Mouse (Mus musculus): ENCODE data around the gene Apba3. TPM values are rescaled to one million over a fixed set of nuclear protein-coding genes. Genes with fewer than 3 reads are reported as not detected.

The Apba3 gene
- polyA plus RNA-seq, 1 experiment from 2014 or later = 88.7 TPM

DNA sequence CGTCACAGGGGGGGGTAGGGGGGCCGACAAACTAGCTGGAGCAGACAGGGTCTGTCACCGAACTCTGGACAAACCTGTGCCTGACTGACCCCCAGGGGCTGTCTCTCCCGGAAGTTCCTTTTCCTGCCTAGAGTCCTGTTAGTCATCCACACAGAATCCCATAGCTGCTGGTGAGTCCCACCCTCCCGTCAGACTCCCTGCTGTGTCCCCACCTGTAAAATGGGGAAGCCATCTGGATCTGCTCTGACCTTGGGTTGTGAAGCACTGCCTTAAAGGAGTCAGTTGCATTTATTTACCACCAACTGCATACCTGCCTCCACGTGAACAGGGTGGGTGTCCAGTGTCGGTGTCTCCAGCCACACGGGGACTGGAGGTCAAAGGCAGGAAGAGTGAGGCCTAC is 27.7 kb downstream of the Apba3 start:
- Histone ChIP-seq H3K9ac (replicated peaks; ENCODE audit: low read length) (peak overlapping the region; percentile 87), H3K27me3 (ENCODE audit: insufficient read depth, low read length) (peaks cover 20% of the 10 kb centered on the region; the same call in 1 of the 2 replicates), H3K4me1 (ENCODE audit: insufficient read depth, low read length) (peaks cover 46% of the 10 kb centered on the region), H3K4me3 (ENCODE audit: low read length) (peak overlapping the region; percentile 94), H3K9me3 (ENCODE audit: low read length) (no peaks in the 10 kb centered on the region), H3K4me2 (replicated peaks; ENCODE audit: low read depth, low read length) (peak overlapping the region; percentile 93), H3K27ac (ENCODE audit: low read length) (no peak overlapping the region), H3K36me3 (ENCODE audit: insufficient read depth, low read length) (no peaks in the 10 kb centered on the region)
- ATAC-seq (ENCODE audit: low FRiP score, low TSS enrichment) = no peak
- whole genome bisulfite sequencing = 26% methylated on average over 8 of the region's 8 CpGs

DNA sequence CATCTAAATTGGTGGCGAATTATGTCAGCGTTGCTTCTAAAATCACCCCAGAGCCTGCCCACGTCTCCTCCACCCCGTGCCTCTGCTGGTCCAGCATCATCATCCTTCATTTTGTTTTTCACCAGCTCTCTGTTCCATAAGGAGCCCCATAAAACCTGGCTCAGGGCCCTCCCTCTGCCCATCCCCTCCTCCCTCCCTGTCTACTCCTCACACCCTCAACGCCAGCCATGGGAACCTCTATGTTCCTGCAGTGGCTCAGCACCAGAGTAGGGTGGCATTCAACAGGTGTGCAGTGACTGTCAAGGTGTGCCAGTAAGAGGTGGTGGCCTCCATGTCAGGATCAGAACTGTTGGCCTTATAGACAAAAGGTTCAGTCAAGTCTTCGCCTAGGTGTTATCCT is 28.4 kb downstream of the Apba3 start:
- H3K4me3 ChIP-seq (ENCODE audit: low read length) = no peak overlapping the region
- peaks cover 15% of the 10 kb centered on the region; the same call in 1 of the 2 replicates for H3K27me3 ChIP-seq (ENCODE audit: insufficient read depth, low read length)
- ATAC-seq (ENCODE audit: low FRiP score, low TSS enrichment) = no peak
- 88% methylated on average over 6 of the region's 6 CpGs for WGBS
- peaks cover 51% of the 10 kb centered on the region for H3K4me1 ChIP-seq (ENCODE audit: insufficient read depth, low read length)
- H3K9ac ChIP-seq (replicated peaks; ENCODE audit: low read length) = no peak overlapping the region
- H3K4me2 ChIP-seq (replicated peaks; ENCODE audit: low read depth, low read length) = no peak overlapping the region
- no peaks in the 10 kb centered on the region for H3K9me3 ChIP-seq (ENCODE audit: low read length)
- H3K36me3 ChIP-seq (ENCODE audit: insufficient read depth, low read length) = no peaks in the 10 kb centered on the region
- H3K27ac ChIP-seq (ENCODE audit: low read length) = no peak overlapping the region

DNA sequence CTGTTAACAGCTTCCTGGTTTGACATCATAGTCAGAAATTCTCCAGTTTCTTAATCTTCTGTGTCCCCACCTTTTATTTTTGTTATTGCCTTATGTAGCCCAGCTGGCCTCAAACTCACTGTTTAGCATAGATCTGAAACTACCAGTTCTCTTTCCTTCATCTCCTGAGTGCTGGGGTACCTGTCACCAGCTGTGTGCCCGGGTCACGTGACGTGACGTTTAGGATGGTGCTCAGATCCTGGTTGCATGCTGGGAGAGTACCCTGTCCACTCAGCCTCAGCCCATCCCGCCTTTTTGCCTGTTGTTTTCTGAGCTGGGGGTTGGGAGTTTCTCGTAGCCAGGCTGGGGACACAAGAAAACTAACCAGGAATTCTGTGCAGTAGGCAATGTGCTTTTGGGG is 30.5 kb downstream of the Apba3 start:
- peak overlapping the region; percentile 40; the same call in 1 of the 2 replicates for H3K9ac ChIP-seq (replicated peaks; ENCODE audit: low read length)
- H3K27me3 ChIP-seq (ENCODE audit: insufficient read depth, low read length) = no peaks in the 10 kb centered on the region
- 75% methylated on average over 6 of the region's 6 CpGs for WGBS
- H3K4me3 ChIP-seq (ENCODE audit: low read length) = no peak overlapping the region
- ATAC-seq (ENCODE audit: low FRiP score, low TSS enrichment) = no peak
- H3K9me3 ChIP-seq (ENCODE audit: low read length) = no peaks in the 10 kb centered on the region
- H3K4me1 ChIP-seq (ENCODE audit: insufficient read depth, low read length) = peaks cover 70% of the 10 kb centered on the region
- H3K36me3 ChIP-seq (ENCODE audit: insufficient read depth, low read length) = no peaks in the 10 kb centered on the region
- peak overlapping the region; percentile 80 for H3K27ac ChIP-seq (ENCODE audit: low read length)
- H3K4me2 ChIP-seq (replicated peaks; ENCODE audit: low read depth, low read length) = 0 out of 2 replicates have a peak overlapping the region, but pooled peaks have one; percentile 14

DNA sequence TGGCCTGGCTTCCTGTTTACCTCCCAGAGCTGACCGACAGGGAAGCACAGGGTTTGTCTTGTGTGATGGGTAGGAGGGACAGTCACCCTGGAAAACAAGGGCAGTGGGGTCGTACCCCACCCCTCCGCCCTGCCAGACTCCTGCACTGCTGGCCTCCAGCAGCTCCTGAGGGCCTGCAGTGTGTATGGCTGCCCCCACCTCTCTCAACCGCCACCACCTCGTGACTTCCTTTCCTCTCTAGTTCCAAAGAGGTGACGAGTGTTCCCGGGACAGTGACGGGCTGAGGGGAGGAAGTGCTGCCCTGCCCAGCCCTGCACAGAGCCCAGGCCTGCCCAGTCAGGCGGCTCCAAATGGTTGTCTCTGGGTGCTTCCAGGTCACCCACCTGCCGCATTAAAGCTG is 31.1 kb downstream of the Apba3 start:
- peak; percentile 43 for ATAC-seq (ENCODE audit: low FRiP score, low TSS enrichment)
- H3K9ac ChIP-seq (replicated peaks; ENCODE audit: low read length) = peak overlapping the region; percentile 40; the same call in 1 of the 2 replicates

DNA sequence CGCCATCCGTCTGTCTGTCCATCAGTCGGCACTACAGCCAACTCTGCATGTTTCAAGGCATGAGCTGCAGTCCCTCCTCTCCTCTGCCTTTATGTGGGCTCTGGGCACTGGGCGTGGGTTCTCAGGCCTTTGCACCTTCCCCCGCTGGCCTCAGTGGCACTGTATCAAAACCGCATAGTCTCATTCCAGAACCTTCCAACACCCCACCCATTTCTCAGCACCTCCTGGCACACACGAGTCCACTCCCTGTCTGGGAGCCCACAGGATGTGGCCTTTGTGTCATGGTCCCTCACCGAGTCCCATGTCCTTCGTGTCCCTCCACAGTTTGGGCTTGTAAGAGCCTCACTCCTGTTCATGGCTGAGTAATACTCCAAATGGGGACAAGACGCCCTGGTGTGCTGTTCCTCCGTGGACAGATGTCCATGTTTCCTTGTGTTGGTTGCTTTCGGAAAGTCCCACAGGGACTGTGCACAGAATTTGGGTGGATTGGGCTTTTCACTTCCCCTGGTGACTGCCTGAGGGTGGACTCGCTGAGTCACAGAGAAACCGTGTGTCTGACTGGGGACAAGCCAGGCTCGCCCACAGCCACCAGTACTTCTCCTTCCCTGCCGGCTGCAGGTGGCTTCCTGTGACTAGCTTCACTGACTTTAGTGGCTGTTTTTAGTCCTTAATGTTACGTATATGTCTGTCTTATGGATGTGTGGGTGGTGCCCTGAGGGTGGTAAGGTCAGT is 31.8 kb downstream of the Apba3 start:
- no peaks in the 10 kb centered on the region for H3K27me3 ChIP-seq (ENCODE audit: insufficient read depth, low read length)
- no peaks in the 10 kb centered on the region for H3K36me3 ChIP-seq (ENCODE audit: insufficient read depth, low read length)
- no peak overlapping the region for H3K4me2 ChIP-seq (replicated peaks; ENCODE audit: low read depth, low read length)
- no peaks in the 10 kb centered on the region for H3K9me3 ChIP-seq (ENCODE audit: low read length)
- no peak overlapping the region for H3K4me3 ChIP-seq (ENCODE audit: low read length)
- peak overlapping the region; percentile 87 for H3K27ac ChIP-seq (ENCODE audit: low read length)
- H3K9ac ChIP-seq (replicated peaks; ENCODE audit: low read length) = no peak overlapping the region
- WGBS = 88% methylated on average over 17 of the region's 17 CpGs
- H3K4me1 ChIP-seq (ENCODE audit: insufficient read depth, low read length) = peaks cover 82% of the 10 kb centered on the region
- no peak for ATAC-seq (ENCODE audit: low FRiP score, low TSS enrichment)

More for the DNA sequence above, 31.1 kb downstream of the Apba3 start:
- H3K4me1 ChIP-seq (ENCODE audit: insufficient read depth, low read length) = peaks cover 75% of the 10 kb centered on the region
- peak overlapping the region; percentile 14 for H3K4me2 ChIP-seq (replicated peaks; ENCODE audit: low read depth, low read length)
- 27% methylated on average over 9 of the region's 10 CpGs for WGBS
- no peaks in the 10 kb centered on the region for H3K27me3 ChIP-seq (ENCODE audit: insufficient read depth, low read length)
- H3K9me3 ChIP-seq (ENCODE audit: low read length) = no peaks in the 10 kb centered on the region
- peak overlapping the region; percentile 80 for H3K27ac ChIP-seq (ENCODE audit: low read length)
- H3K4me3 ChIP-seq (ENCODE audit: low read length) = no peak overlapping the region
- H3K36me3 ChIP-seq (ENCODE audit: insufficient read depth, low read length) = no peaks in the 10 kb centered on the region

DNA sequence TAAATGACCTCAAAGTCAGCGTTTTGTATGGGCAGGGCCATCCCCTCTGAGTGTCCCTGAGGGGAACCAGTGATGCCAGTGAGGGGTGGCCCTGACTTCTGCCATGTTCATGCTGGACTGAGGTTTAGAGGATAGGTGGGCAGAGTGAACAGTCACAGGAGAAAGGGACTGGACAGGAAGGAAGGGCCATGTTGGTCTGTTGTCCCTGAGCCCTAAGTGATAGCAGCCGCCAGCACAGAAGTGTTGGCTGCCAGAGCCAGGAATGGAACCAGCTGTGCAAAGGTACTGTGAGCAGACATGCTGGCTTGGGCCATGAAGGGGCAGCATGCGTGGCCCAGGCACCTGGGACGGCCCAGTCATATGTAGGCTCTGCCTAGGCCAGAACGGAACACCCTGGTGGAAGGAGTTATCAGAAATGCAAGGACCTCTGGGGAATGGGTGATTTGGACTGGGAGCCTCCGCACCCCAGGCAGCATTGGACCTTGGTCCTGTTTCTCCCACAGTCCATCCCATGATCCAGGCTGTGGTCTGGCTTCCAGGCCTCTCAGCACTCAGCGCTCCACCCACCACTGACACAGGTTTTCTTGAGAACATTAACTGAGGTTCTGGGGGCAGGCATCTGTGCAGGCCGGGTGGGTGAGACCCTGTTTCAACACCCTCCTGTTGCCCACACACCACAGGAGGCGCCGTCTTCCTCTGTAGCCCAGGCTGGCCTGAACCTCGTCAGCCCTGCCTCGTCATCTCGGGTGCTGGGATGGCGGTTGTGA is 33.0 kb downstream of the Apba3 start:
- Histone ChIP-seq H3K9me3 (ENCODE audit: low read length) (no peaks in the 10 kb centered on the region), H3K4me2 (replicated peaks; ENCODE audit: low read depth, low read length) (0 out of 2 replicates have a peak overlapping the region, but pooled peaks have one; percentile 11), H3K4me1 (ENCODE audit: insufficient read depth, low read length) (peaks cover 80% of the 10 kb centered on the region), H3K27ac (ENCODE audit: low read length) (peak overlapping the region; percentile 87), H3K36me3 (ENCODE audit: insufficient read depth, low read length) (no peaks in the 10 kb centered on the region), H3K9ac (replicated peaks; ENCODE audit: low read length) (0 out of 2 replicates have a peak overlapping the region, but pooled peaks have one; percentile 41), H3K4me3 (ENCODE audit: low read length) (no peak overlapping the region), H3K27me3 (ENCODE audit: insufficient read depth, low read length) (no peaks in the 10 kb centered on the region)
- 84% methylated on average over 14 of the region's 14 CpGs for WGBS
- ATAC-seq (ENCODE audit: low FRiP score, low TSS enrichment) = peak; percentile 59; the same call in 1 of the 2 replicates

DNA sequence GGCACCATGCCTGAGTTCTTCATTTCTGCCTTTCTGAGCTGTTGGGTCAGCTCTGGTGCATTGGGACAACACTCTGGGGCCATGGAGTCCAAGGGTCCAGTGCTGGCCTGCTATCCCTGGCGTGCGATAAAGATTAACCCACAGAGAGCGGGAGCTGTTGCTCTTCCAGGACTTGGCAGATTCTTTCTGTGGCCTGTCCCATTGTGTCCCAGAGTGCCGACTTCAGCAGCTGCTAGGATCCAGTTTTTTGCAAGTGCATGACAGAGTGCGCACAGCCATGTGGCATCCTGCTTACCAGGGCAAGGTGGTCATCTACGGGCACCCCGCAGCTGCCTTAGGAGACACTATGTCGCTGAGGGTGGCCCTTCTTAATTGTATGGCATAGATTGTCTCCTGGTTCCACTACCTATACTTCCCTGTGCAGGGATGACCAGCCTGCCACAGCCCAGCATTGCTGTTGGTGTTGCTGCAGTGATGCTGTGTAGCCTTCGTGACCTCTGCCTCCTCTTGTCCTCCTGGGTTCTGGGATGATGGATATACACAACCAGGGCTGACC is 33.7 kb downstream of the Apba3 start:
- H3K4me3 ChIP-seq (ENCODE audit: low read length) = no peak overlapping the region
- H3K9me3 ChIP-seq (ENCODE audit: low read length) = no peaks in the 10 kb centered on the region
- H3K36me3 ChIP-seq (ENCODE audit: insufficient read depth, low read length) = no peaks in the 10 kb centered on the region
- H3K27me3 ChIP-seq (ENCODE audit: insufficient read depth, low read length) = no peaks in the 10 kb centered on the region
- peak; percentile 66 for ATAC-seq (ENCODE audit: low FRiP score, low TSS enrichment)
- peak overlapping the region; percentile 42; the same call in 1 of the 2 replicates for H3K9ac ChIP-seq (replicated peaks; ENCODE audit: low read length)
- whole genome bisulfite sequencing = 69% methylated on average over 9 of the region's 9 CpGs
- H3K4me2 ChIP-seq (replicated peaks; ENCODE audit: low read depth, low read length) = no peak overlapping the region
- peak overlapping the region; percentile 87 for H3K27ac ChIP-seq (ENCODE audit: low read length)
- H3K4me1 ChIP-seq (ENCODE audit: insufficient read depth, low read length) = peaks cover 79% of the 10 kb centered on the region

DNA sequence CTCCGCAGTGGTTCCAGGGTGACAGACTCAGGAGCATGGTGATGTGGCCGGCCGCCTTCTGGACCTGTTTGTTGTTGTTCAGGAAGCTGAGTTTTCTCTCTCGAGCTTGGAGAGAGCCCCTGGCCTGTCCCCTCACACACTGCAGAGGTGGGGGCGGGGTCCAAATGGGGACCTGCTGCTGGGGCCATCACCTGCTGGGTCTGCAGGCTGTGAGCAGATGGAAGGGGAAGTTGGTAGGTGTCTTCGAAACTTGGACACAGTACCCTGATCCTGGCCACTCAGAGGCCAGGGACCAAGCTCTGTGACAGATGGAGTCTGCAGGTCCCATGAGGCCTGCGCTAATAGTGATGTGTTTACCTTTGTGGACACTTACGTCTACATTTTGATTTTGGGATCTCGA is 34.6 kb downstream of the Apba3 start:
- Histone ChIP-seq H3K36me3 (ENCODE audit: insufficient read depth, low read length) (peaks cover 8% of the 10 kb centered on the region; the same call in 1 of the 2 replicates), H3K27ac (ENCODE audit: low read length) (peak overlapping the region; percentile 87), H3K27me3 (ENCODE audit: insufficient read depth, low read length) (no peaks in the 10 kb centered on the region), H3K4me2 (replicated peaks; ENCODE audit: low read depth, low read length) (no peak overlapping the region), H3K4me3 (ENCODE audit: low read length) (no peak overlapping the region), H3K9ac (replicated peaks; ENCODE audit: low read length) (no peak overlapping the region), H3K9me3 (ENCODE audit: low read length) (no peaks in the 10 kb centered on the region), H3K4me1 (ENCODE audit: insufficient read depth, low read length) (peaks cover 75% of the 10 kb centered on the region)
- ATAC-seq (ENCODE audit: low FRiP score, low TSS enrichment) = no peak
- WGBS = 79% methylated on average over 9 of the region's 9 CpGs

DNA sequence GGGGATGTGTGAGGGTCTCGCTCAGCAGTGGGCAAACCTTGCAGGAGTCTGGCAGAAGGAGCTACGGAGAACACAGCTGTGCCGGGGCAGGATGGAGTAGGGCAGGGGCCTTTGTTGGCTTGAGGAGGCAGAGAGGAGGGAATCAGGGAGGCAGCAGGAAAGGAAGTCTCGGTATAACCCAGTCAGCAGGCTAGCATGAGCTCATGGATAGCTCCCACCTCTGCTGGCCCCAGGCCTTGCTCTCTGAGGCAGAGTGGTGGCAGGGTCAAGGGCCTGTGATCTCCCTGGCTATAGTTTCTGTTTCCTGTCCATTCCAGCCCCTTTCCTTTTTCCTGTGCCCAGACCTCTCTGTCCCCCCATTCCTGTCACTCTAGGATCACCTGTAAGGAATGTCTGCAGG is 35.5 kb downstream of the Apba3 start:
- Histone ChIP-seq H3K4me1 (ENCODE audit: insufficient read depth, low read length) (peaks cover 73% of the 10 kb centered on the region), H3K36me3 (ENCODE audit: insufficient read depth, low read length) (peaks cover 16% of the 10 kb centered on the region), H3K27ac (ENCODE audit: low read length) (peak overlapping the region; percentile 56), H3K27me3 (ENCODE audit: insufficient read depth, low read length) (no peaks in the 10 kb centered on the region), H3K9ac (replicated peaks; ENCODE audit: low read length) (0 out of 2 replicates have a peak overlapping the region, but pooled peaks have one; percentile 32), H3K9me3 (ENCODE audit: low read length) (no peaks in the 10 kb centered on the region), H3K4me2 (replicated peaks; ENCODE audit: low read depth, low read length) (peak overlapping the region; percentile 20; the same call in 1 of the 2 replicates), H3K4me3 (ENCODE audit: low read length) (no peak overlapping the region)
- ATAC-seq (ENCODE audit: low FRiP score, low TSS enrichment) = no peak
- WGBS = 53% methylated on average over 4 of the region's 4 CpGs

All from kidney, embryonic 16.5 days (tissue).